Mouse (Mus musculus): ENCODE results near the gene P4ha2.

P4ha2 gene

GRCm38 (mm10) chr11:54100045-54100691 lies at the start of gene P4ha2:
Gene P4ha2, plus strand, starts transcription at chr11:54100095.
- DNase-seq = peak; percentile 19 to 21

- no peak for DNase-seq
These were observed 49.7 kb upstream of the P4ha2 start for GRCm38 (mm10) chr11:54050205-54050604.

GRCm38 (mm10) chr11:54051161-54051560 lies 48.7 kb upstream of the P4ha2 start:
- DNase-seq = no peak

- DNase-seq = no peak
These were observed 47.8 kb upstream of the P4ha2 start for GRCm38 (mm10) chr11:54052128-54052527.

- DNase-seq = no peak
These were observed 46.8 kb upstream of the P4ha2 start for GRCm38 (mm10) chr11:54053090-54053489.

GRCm38 (mm10) chr11:54054257-54054656 lies 45.6 kb upstream of the P4ha2 start:
- DNase-seq = peak; percentile 52 to 70

- DNase-seq = peak; percentile 48 to 69
These were observed 43.8 kb upstream of the P4ha2 start for GRCm38 (mm10) chr11:54056132-54056531.

GRCm38 (mm10) chr11:54057428-54057827 lies 42.5 kb upstream of the P4ha2 start:
- no peak for DNase-seq

GRCm38 (mm10) chr11:54058056-54058617 lies 41.8 kb upstream of the P4ha2 start:
- peak in 1 of 2 experiments; percentile 22 for DNase-seq

- peak; percentile 62 to 72 for DNase-seq
These were observed 41.3 kb upstream of the P4ha2 start for GRCm38 (mm10) chr11:54058643-54059042.

- peak in 1 of 2 experiments; percentile 23 for DNase-seq
These were observed 40.4 kb upstream of the P4ha2 start for GRCm38 (mm10) chr11:54059526-54059925.

GRCm38 (mm10) chr11:54060316-54060715 lies 39.6 kb upstream of the P4ha2 start:
- DNase-seq = no peak

GRCm38 (mm10) chr11:54062086-54062752 lies 37.7 kb upstream of the P4ha2 start:
- peak; percentile 55 to 75 for DNase-seq

GRCm38 (mm10) chr11:54062753-54063471 lies 37.0 kb upstream of the P4ha2 start:
- no peak for DNase-seq

GRCm38 (mm10) chr11:54063472-54063775 lies 36.5 kb upstream of the P4ha2 start:
- no peak for DNase-seq

- no peak for DNase-seq
These were observed 35.4 kb upstream of the P4ha2 start for GRCm38 (mm10) chr11:54064412-54064978.

GRCm38 (mm10) chr11:54065106-54065914 lies 34.6 kb upstream of the P4ha2 start:
- DNase-seq = no peak

GRCm38 (mm10) chr11:54065915-54066178 lies 34.0 kb upstream of the P4ha2 start:
- DNase-seq = no peak

GRCm38 (mm10) chr11:54066400-54066799 lies 33.5 kb upstream of the P4ha2 start:
- DNase-seq = no peak

- no peak for DNase-seq
These were observed 32.4 kb upstream of the P4ha2 start for GRCm38 (mm10) chr11:54067318-54067995.

- no peak for DNase-seq
These were observed 31.8 kb upstream of the P4ha2 start for GRCm38 (mm10) chr11:54067996-54068519.
